Mouse (Mus musculus): Measurements from ENCODE around the gene Rgs10. TPM values are rescaled to one million over a fixed set of nuclear protein-coding genes. Genes with fewer than 3 reads are reported as not detected.

The Rgs10 gene
- 100 to 1,000 TPM in 5 of 26 experiments, 10 to 100 TPM in 21; 21.3 to 162 (median 50.2) TPM for total RNA-seq (2018; cell fraction: chromatin; rRNA removed)
- total RNA-seq (2018; cell fraction: cytosol; rRNA removed) = 100 to 1,000 TPM; 149 to 501 (median 221) TPM
- 100 to 1,000 TPM in 3 of 26 experiments, 10 to 100 TPM in 23; 24.5 to 128 (median 54.6) TPM for total RNA-seq (2018; cell fraction: nucleus; rRNA removed)
- polyA plus RNA-seq (2018) = 269 to 404 TPM (median 315 TPM) in 3 replicates

DNA sequence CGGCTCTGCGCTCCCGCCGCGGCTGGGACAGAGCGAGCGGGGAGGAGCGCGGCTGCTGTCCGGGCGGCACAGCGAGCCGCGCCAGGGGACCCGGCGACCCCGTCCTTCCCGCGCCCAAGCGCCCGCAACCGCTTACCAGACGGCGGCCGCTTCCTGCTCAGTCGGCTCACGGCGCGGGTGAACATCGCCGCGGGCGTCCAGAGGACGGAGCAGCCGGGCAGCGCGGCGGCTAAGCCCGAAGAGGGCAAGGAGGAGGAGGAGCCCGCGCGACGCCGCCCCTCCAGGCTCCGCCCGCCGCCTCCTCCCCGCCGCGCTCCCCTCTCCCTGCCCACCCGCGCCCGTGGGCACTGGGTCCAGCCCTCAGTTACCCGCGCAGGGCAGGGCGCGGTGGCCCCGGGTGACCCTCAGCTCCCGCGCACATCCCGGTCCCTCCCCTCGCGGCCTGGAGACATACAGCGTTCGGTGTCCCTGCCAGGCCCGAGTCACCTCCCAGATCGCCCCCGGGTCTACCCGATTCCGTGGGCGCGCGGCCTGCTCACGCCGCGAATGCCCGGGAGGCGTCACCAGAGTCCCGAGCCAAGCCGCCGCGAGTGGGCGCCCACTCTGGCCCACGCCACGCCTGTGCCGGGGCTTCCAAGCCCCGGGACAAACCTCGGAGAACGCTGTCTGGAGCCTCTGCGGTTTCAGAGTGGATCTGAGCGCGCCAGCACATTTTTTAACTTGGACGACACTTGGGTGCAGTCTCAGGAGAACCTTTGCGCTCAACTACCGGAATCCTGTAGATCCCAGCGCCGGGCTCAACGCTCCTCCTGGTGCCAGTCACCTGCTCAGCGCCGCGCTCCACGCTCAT is at the start of gene Rgs10:
Gene Rgs10, minus strand, starts transcription at position 829 of the 850 bp plus-strand sequence.
- WGBS (ENCODE audit: missing documents) = under 1% methylated on average over 84 of the region's 102 CpGs
- Histone ChIP-seq H3K36me3 (ENCODE audit: inconsistent target) (no peaks in the 10 kb centered on the region), H3K79me2 (ENCODE audit: inconsistent target) (peaks cover 46% of the 10 kb centered on the region), H3K27ac (peak within 1 kb of the TSS; percentile 37), H3K4me3 (ENCODE audit: inconsistent target) (peak within 1 kb of the TSS; percentile 79)

DNA sequence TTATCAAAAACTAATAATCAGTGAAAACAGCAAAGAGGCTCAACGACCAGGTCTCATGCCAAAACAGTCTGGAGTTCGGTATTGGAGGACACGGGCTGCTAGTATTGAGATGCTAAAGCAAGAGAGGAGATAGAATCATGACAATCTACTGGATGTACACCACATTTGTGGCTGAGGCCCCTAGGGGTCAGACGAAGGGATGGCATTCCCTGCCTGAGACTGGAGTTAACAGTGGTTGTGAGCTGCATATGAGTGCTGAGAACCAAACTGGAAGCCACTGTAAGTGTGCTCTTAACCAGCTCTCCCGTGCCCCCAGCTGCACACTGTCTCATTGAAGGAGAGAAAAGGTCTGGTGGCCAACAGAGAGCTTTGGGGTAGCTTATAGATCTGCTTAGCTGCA is 43.8 kb upstream of the Rgs10 start:
- peak overlapping the region; percentile 82; the same call in 1 of the 2 replicates for H3K4me3 ChIP-seq (ENCODE audit: inconsistent target)

DNA sequence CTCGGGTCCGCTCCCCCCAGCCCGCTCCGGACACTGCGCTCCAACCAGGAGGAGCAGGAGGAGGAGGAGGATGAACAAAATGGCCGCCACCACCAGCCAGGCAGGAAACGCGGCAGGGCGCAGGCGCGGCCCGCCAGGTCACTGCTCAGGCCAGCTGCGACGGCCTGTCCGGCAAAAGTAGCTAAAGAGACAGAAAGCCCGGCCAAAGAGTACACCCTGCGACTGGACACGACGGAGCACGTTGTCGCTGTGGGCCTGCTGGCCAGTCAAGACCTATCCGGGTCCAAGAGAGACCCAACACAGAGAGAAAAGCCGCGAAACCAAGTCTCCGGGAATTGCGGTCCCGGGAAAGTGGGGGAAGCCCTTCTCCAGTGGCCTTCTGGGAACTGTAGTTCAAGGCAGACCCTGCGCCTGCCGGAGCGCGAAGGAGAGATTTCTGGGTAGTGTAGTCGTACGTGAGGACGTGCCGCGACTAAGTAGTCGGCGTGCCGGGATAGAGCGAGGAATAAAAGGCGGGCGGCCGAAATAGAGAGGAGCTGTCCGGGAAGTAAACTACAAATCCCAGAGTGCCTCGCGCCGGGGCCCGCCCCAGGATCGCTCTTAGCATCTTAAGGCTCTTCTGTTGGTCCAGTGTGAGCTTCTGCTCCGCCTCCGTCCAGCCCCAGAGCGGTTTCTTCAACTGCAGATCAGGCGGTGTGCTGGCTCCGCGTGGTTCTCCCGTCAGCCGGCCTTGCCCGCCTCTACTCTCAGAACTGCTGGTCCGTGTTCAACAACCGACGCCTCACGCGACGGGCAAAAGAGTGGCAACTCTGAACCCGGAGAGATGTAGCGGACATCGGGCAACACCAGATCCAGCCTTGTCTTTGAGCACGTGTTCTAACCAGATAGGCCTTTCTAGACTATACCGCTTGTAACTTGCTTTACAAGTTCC is 43.0 kb upstream of the Rgs10 start, which contains the start of gene Tial1:
Gene Tial1, minus strand, starts transcription at position 433 of the 931 bp plus-strand sequence.
- no peaks in the 10 kb centered on the region for H3K36me3 ChIP-seq (ENCODE audit: inconsistent target)
- peak within 1 kb of the TSS; percentile 87 for H3K27ac ChIP-seq
- WGBS (ENCODE audit: missing documents) = under 1% methylated on average over 69 of the region's 69 CpGs
- peaks cover 46% of the 10 kb centered on the region for H3K79me2 ChIP-seq (ENCODE audit: inconsistent target)
- peak within 1 kb of the TSS; percentile 82 for H3K4me3 ChIP-seq (ENCODE audit: inconsistent target)

More for the DNA sequence above, 43.8 kb upstream of the Rgs10 start:
- 75% methylated on average over 5 of the region's 5 CpGs for WGBS (ENCODE audit: missing documents)
- H3K36me3 ChIP-seq (ENCODE audit: inconsistent target) = no peaks in the 10 kb centered on the region
- H3K27ac ChIP-seq = peak overlapping the region; percentile 87; the same call in 1 of the 2 replicates
- peaks cover 37% of the 10 kb centered on the region for H3K79me2 ChIP-seq (ENCODE audit: inconsistent target)

DNA sequence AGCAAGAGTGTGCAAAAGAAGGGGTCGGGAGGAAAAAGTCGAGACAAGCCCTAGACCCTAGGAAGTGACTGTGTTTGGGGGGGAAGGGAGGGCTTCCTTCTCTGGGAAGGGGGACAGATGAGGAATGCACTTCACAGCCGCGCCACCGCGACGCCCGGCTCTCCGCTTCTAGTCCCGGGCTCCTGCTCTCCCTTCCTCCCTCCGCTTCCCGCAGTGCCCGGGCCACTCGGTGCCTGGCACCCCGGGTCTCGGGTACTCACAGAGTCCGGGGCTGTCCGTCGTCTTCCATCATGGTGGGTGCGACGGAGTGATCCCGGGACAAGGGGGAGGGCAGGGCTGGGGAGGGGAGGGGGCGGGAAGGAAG is 42.3 kb upstream of the Rgs10 start:
- Histone ChIP-seq H3K36me3 (ENCODE audit: inconsistent target) (no peaks in the 10 kb centered on the region), H3K4me3 (ENCODE audit: inconsistent target) (peak overlapping the region; percentile 82), H3K27ac (peak overlapping the region; percentile 87), H3K79me2 (ENCODE audit: inconsistent target) (peaks cover 53% of the 10 kb centered on the region)
- under 1% methylated on average over 23 of the region's 23 CpGs for WGBS (ENCODE audit: missing documents)

DNA sequence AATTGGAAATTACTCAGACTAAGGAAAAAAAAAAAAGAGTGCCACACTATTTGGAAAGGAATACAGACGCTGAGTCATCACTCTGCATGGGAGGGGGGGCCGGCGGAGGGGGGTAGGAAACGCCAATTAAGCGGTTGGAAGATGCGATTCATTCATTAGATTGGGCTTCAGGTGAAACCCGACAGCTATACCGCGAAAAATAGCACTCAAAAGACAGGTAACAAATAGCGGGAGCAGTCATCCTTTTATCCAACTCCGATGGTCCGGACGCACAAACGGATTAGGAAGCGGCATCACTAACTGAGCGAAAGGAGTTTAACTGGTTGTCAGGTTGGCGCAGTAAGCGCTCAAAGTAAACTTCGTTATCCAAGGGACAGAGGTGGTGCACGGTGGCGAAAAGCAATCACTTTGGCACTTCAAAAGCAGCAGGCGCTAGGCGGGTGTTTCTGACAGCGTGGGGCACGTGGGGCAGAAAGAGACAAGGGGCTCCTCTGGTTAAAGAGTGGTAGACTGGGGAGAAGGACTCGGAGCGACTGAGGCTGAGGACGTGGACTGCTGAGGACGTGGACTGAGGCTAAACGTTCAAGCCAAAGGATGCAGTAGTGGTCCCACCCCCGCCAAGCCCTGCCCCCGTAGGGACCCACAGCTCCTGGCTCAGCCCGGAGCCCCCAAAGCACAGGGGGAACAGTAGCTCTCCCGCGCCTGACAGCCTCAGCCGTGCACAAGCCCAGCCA is 41.7 kb upstream of the Rgs10 start:
- H3K79me2 ChIP-seq (ENCODE audit: inconsistent target) = peaks cover 58% of the 10 kb centered on the region
- no peaks in the 10 kb centered on the region for H3K36me3 ChIP-seq (ENCODE audit: inconsistent target)
- WGBS (ENCODE audit: missing documents) = under 1% methylated on average over 36 of the region's 36 CpGs
- peak overlapping the region; percentile 87 for H3K27ac ChIP-seq
- peak overlapping the region; percentile 82 for H3K4me3 ChIP-seq (ENCODE audit: inconsistent target)

DNA sequence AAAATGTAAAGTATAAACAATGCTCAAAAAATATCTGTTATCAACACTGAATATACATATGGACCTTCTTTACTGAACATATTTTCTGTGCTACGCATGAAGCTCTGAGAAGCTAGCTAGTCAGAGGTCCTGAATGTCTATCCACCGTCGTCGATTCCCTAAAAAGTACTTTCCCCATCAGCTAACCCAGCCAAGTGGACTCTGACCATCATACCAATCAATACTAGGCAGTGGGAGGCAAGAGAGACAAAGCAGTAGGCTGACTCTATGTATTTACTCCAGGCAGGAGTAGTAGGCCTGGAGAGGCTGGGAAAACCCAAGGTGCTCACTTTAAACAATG is 41.2 kb upstream of the Rgs10 start:
- Histone ChIP-seq H3K4me3 (ENCODE audit: inconsistent target) (peak overlapping the region; percentile 82), H3K27ac (0 out of 2 replicates have a peak overlapping the region, but pooled peaks have one; percentile 87)
- 32% methylated on average over 4 of the region's 4 CpGs for WGBS (ENCODE audit: missing documents)

DNA sequence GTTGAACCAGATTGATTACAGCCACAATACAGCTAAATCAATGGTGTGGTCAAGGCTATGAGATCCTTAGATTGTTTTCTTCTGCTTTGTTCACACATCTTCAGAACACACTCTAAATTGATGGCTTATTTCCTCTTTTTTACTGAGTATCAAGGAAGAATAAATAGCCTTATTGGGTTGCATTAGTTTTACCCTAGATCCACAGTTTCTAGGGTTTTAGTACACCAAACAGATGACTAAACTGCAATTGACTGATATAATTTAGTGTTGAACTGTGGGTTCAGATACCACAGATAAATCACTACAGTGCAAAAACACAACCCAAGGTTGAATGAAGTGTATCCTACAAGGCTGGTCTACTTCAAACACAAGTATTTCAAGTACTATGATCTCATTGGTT is 39.5 kb upstream of the Rgs10 start:
- no peak overlapping the region for H3K27ac ChIP-seq
- H3K4me3 ChIP-seq (ENCODE audit: inconsistent target) = no peak overlapping the region
- peaks cover 6% of the 10 kb centered on the region; the same call in 1 of the 2 replicates for H3K36me3 ChIP-seq (ENCODE audit: inconsistent target)
- peaks cover 81% of the 10 kb centered on the region for H3K79me2 ChIP-seq (ENCODE audit: inconsistent target)

More for the DNA sequence above, 41.2 kb upstream of the Rgs10 start:
- Histone ChIP-seq H3K36me3 (ENCODE audit: inconsistent target) (no peaks in the 10 kb centered on the region), H3K79me2 (ENCODE audit: inconsistent target) (peaks cover 64% of the 10 kb centered on the region)

DNA sequence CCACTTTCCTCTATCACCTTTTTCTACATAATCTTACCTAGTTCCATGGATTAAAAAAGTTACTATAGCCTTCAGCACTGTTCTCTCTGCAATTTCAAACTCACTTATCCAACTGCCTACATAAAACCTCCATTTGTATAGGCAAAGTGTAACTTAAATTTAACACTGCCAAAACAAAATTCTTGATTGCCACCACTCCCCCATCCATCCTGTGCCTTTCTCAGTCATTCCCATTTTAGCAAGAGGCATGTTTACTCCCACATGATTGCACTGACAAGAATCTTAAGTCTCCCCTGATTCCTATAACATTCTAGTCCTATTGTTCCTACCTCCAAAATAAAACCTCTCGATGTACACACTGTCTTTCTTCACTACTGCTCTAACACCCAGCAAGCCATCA is 34.2 kb upstream of the Rgs10 start:
- peaks cover 43% of the 10 kb centered on the region for H3K36me3 ChIP-seq (ENCODE audit: inconsistent target)
- H3K79me2 ChIP-seq (ENCODE audit: inconsistent target) = peaks cover 75% of the 10 kb centered on the region
- WGBS (ENCODE audit: missing documents) = 100% methylated on average over 1 of the region's 1 CpGs
- H3K4me3 ChIP-seq (ENCODE audit: inconsistent target) = no peak overlapping the region
- H3K27ac ChIP-seq = no peak overlapping the region

DNA sequence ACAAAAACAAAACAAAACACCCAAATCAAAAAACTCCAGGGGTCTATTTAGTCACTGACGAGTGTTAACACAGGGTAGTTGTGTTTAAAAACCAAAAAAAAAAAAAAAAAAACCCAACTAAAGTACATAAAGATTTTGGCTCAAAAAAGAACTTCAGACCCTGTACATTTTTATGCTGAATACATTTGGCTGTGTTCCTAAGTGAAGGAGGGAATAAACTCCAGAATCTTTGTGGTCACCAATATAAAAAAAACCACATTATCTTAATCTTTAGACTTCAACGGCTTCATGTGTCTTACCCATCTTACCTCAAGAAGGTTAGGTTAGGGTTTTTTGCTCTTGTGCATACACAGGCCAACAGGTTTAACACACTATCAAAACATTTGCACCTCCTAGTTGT is 22.0 kb upstream of the Rgs10 start:
- no peaks in the 10 kb centered on the region for H3K79me2 ChIP-seq (ENCODE audit: inconsistent target)
- peaks cover 47% of the 10 kb centered on the region for H3K36me3 ChIP-seq (ENCODE audit: inconsistent target)
- no peak overlapping the region for H3K4me3 ChIP-seq (ENCODE audit: inconsistent target)
- no peak overlapping the region for H3K27ac ChIP-seq
- 84% methylated on average over 2 of the region's 2 CpGs for WGBS (ENCODE audit: missing documents)

DNA sequence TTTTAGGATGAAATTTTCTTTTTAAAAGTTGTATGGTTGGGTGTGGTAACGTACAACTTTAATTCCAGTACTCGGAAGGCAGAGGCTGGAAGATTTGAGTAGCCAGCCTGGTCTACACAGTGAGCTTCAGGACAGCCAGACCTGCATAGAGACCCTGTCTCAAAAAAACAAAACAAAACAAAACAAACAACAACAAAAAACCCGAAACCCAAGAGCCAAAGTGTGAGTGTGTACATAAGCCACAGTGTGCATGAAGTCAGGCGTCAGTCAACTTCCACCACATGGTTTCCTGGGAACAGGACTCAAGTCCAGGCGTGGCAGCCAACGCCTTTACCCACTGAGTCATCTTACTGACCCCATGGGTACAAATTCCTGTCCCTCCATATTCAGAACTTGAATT is 20.7 kb upstream of the Rgs10 start:
- Histone ChIP-seq H3K4me3 (ENCODE audit: inconsistent target) (no peak overlapping the region), H3K36me3 (ENCODE audit: inconsistent target) (peaks cover 34% of the 10 kb centered on the region), H3K27ac (no peak overlapping the region), H3K79me2 (ENCODE audit: inconsistent target) (no peaks in the 10 kb centered on the region)
- WGBS (ENCODE audit: missing documents) = 92% methylated on average over 5 of the region's 6 CpGs

DNA sequence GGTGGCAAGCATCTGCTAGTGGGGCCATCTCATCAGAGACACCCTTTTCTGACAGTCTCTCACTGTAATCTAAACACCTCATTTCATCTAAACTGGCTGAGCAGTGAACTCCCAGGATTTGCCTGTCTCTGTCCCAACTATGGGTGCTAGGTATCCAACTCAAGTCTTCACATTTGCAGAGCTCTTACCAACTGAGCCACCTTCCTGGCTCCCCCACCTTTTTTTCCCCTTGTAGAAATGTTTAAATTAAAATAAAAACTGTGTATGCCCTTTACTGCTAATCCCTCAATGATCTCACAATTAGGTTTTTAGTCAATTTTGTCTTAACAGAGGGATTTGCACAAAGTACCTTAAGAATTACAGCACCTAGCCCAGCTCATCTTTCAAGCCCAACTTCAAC is 19.6 kb upstream of the Rgs10 start:
- no peak overlapping the region for H3K4me3 ChIP-seq (ENCODE audit: inconsistent target)
- no peak overlapping the region for H3K27ac ChIP-seq
- peaks cover 24% of the 10 kb centered on the region for H3K36me3 ChIP-seq (ENCODE audit: inconsistent target)
- no peaks in the 10 kb centered on the region for H3K79me2 ChIP-seq (ENCODE audit: inconsistent target)

DNA sequence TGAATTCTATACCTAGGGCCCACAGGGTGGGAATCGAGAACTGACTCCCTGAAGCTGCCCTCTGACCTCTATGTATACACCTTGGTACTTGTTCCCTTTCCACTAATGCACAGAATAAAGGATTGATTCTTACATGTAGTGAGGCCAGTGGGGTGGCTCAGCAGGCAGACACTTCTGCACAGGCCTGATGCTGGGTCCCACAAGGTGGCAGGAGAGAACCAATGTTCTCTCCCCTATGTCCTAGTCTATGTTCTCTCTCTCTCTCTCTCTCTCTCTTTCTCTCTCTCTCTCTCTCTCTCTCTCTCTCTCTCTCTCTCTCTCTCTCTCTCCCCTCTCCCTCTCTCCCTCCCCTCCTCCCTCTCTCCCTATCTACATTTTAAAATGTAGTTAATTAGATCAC is 14.7 kb upstream of the Rgs10 start:
- 64% methylated on average over 1 of the region's 1 CpGs for WGBS (ENCODE audit: missing documents)
- H3K4me3 ChIP-seq (ENCODE audit: inconsistent target) = no peak overlapping the region
- H3K79me2 ChIP-seq (ENCODE audit: inconsistent target) = no peaks in the 10 kb centered on the region
- H3K27ac ChIP-seq = no peak overlapping the region
- H3K36me3 ChIP-seq (ENCODE audit: inconsistent target) = no peaks in the 10 kb centered on the region

DNA sequence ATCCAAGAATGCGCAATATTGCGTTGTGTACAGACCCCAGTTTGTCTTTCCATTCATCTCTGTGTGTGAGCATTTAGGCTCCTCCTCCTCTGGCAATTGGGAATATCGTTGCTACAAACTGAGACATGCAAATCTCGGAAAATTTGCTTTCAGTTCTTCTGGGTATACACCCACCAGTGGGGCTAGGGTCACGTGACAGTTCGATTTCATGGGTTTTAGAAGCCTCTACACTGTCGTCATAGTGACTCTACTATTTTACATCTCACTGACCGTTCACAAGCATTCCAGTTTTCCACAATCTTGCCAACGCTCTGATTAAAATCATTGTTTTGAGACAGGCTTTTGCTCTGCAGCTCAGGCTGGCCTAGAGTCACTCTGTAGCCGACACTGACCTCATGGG is 14.0 kb upstream of the Rgs10 start:
- H3K4me3 ChIP-seq (ENCODE audit: inconsistent target) = no peak overlapping the region
- no peaks in the 10 kb centered on the region for H3K79me2 ChIP-seq (ENCODE audit: inconsistent target)
- WGBS (ENCODE audit: missing documents) = 92% methylated on average over 10 of the region's 10 CpGs
- H3K27ac ChIP-seq = no peak overlapping the region
- H3K36me3 ChIP-seq (ENCODE audit: inconsistent target) = no peaks in the 10 kb centered on the region

DNA sequence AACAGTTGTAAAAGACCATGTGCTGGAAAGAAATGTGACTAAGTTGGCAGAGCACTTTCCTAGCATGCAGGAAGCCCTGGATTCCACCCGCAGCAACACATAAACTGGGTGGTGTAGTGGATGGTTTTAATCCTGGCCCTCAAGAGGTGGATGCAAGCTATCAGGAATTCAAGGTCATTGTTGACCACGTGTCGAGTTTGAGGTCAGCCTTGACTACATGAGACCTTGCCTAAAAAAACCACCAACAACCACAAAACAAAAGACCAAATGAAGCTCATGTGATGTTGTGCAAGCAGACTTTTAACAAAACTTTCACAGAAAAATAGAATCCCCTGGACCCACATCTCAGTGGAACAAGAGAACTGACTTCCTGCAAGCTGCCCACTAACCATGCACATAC is 3.9 kb upstream of the Rgs10 start:
- WGBS (ENCODE audit: missing documents) = 52% methylated on average over 3 of the region's 3 CpGs
- Histone ChIP-seq H3K36me3 (ENCODE audit: inconsistent target) (no peaks in the 10 kb centered on the region), H3K79me2 (ENCODE audit: inconsistent target) (peaks cover 2% of the 10 kb centered on the region), H3K27ac (no peak overlapping the region), H3K4me3 (ENCODE audit: inconsistent target) (no peak overlapping the region)

Data from macrophage (primary cell).